Mouse (Mus musculus) urinary bladder, postnatal 10 days (tissue): ENCODE data around the gene Astn2.

Experiments
- DNase-seq: peaks from one replicate; pipeline ENCODE4 v3.0.0; 2022; ENCODE audit warnings: low spot score

Gene Astn2

GRCm38 (mm10) chr4:65964604-65965003, 439.8 kb downstream of the Astn2 start:
- no peak for DNase-seq

- no peak for DNase-seq
Measured at GRCm38 (mm10) chr4:65959188-65959759, 445.1 kb downstream of the Astn2 start.

- DNase-seq = no peak
Measured at GRCm38 (mm10) chr4:65958369-65959187, 445.8 kb downstream of the Astn2 start.

GRCm38 (mm10) chr4:65951918-65952317, 452.5 kb downstream of the Astn2 start:
- DNase-seq = no peak

- no peak for DNase-seq
Measured at GRCm38 (mm10) chr4:65947141-65947649, 457.2 kb downstream of the Astn2 start.

GRCm38 (mm10) chr4:65946021-65946420, 458.4 kb downstream of the Astn2 start:
- DNase-seq = no peak

GRCm38 (mm10) chr4:65930901-65931300, 473.5 kb downstream of the Astn2 start:
- no peak for DNase-seq

- DNase-seq = no peak
Measured at GRCm38 (mm10) chr4:65920294-65920693, 484.1 kb downstream of the Astn2 start.

GRCm38 (mm10) chr4:65916027-65917008, 488.1 kb downstream of the Astn2 start:
- DNase-seq = no peak

- no peak for DNase-seq
Measured at GRCm38 (mm10) chr4:65912247-65912942, 492.0 kb downstream of the Astn2 start.

GRCm38 (mm10) chr4:65907660-65908059, 496.8 kb downstream of the Astn2 start:
- no peak for DNase-seq

- DNase-seq = no peak
Measured at GRCm38 (mm10) chr4:65904963-65905362, 499.4 kb downstream of the Astn2 start.

GRCm38 (mm10) chr4:65896092-65897027, 508.1 kb downstream of the Astn2 start:
- DNase-seq = no peak

- no peak for DNase-seq
Measured at GRCm38 (mm10) chr4:65888332-65888993, 515.9 kb downstream of the Astn2 start.

GRCm38 (mm10) chr4:65886862-65887261, 517.5 kb downstream of the Astn2 start:
- no peak for DNase-seq

GRCm38 (mm10) chr4:65885921-65886320, 518.5 kb downstream of the Astn2 start:
- DNase-seq = no peak

- DNase-seq = no peak
Measured at GRCm38 (mm10) chr4:65874236-65874781, 530.1 kb downstream of the Astn2 start.

GRCm38 (mm10) chr4:65864551-65864950, 539.9 kb downstream of the Astn2 start:
- no peak for DNase-seq

- no peak for DNase-seq
Measured at GRCm38 (mm10) chr4:65843191-65843590, 561.2 kb downstream of the Astn2 start.
